Mouse (Mus musculus) forebrain, embryonic 10.5 days (tissue): ENCODE measurements at regions not wholly inside any gene's neighbourhood (a gene's known extent, or its start where the extent isn't known, plus 50 kb on each side); places are given as distances from the start of the nearest gene placed in this dataset.

Experiments
- DNase-seq: peaks from one replicate; pipeline ENCODE4 v3.0.0-alpha.2; 2017; ENCODE audit warnings: low spot score; ENCODE audit errors: extremely low spot score
- H3K27ac ChIP-seq: fragments of 300-500 bp; sonication (generic); 2 replicates; pipeline ENCODE4 v1.5.1; 2016; ENCODE audit warnings: mild to moderate bottlenecking
- H3K27me3 ChIP-seq: fragments of 300-500 bp; sonication (generic); 2 replicates; pipeline ENCODE4 v1.6.1; 2016; ENCODE audit warnings: mild to moderate bottlenecking; ENCODE audit not compliant: poor library complexity, severe bottlenecking
- H3K36me3 ChIP-seq: fragments of 300-500 bp; sonication (generic); replicated peaks from 2 replicates; pipeline ENCODE4 v1.6.1; 2016; ENCODE audit warnings: mild to moderate bottlenecking, moderate library complexity
- H3K4me1 ChIP-seq: fragments of 300-500 bp; sonication (generic); 2 replicates; pipeline ENCODE4 v1.6.1; 2016
- H3K4me3 ChIP-seq: fragments of 300-500 bp; sonication (generic); 2 replicates; pipeline ENCODE4 v1.5.1; 2016; ENCODE audit warnings: mild to moderate bottlenecking, moderate library complexity
- H3K9me3 ChIP-seq: fragments of 300-500 bp; sonication (generic); 2 replicates; pipeline ENCODE4 v1.6.1; 2016; ENCODE audit warnings: mild to moderate bottlenecking, moderate library complexity
- WGBS: fragments of 180-500 bp; shearing (Covaris S2); methylation state at CpG from one replicate; pipeline ENCODE4 v1.1.7; 2016; 5-methylcytosine and 5-hydroxymethylcytosine counted together

DNA sequence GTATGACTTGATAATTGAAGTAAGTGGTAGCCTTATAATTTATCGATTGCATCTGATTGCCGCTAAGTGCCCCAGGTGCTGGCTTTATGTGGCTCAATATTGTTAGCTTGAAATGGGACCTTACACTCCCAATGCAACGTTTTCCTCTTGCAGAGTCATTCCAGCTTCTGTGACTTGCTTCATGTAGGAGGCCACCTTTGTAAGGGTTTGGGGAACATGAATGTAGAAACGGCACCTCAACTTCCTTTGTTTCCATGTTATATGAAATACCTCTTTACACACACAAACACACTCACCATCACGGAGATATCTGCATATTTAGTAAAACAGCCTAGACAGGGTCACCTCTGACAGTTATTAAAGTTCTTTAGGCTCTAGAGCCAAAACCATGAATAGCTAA is 59.4 kb upstream of the Cep78 start:
- Histone ChIP-seq H3K4me1 (peaks cover 6% of the 10 kb centered on the region; the same call in 1 of the 2 replicates), H3K36me3 (no peaks in the 10 kb centered on the region), H3K27me3 (peaks cover 15% of the 10 kb centered on the region; the same call in 1 of the 2 replicates), H3K4me3 (no peak overlapping the region), H3K9me3 (no peaks in the 10 kb centered on the region), H3K27ac (no peak overlapping the region)
- WGBS = 78% methylated on average over 5 of the region's 5 CpGs
- DNase-seq = no peak

DNA sequence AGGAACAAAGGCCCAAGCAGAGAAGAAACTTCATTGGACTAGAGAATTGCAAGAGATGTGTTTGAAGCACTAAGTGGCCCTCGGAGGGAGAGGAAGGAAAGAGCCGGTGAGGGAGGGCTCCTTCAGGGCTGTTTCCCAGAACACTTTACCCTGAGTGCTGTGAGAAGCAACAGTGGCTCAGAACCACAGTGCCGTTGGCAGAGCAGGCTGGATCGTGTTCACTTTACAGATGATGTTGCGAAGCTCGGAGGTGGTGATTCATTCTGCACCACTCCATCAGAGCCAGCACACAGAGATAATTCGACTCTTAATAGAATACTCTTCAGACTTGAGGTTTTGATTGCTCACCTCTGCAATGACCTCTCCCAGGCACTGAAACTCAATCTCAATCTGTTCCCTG is 58.2 kb upstream of the Cep78 start:
- Histone ChIP-seq H3K4me3 (no peak overlapping the region), H3K9me3 (no peaks in the 10 kb centered on the region), H3K36me3 (no peaks in the 10 kb centered on the region), H3K27ac (no peak overlapping the region), H3K27me3 (peaks cover 5% of the 10 kb centered on the region; the same call in 1 of the 2 replicates), H3K4me1 (peaks cover 4% of the 10 kb centered on the region; the same call in 1 of the 2 replicates)
- WGBS = 94% methylated on average over 7 of the region's 7 CpGs
- DNase-seq = no peak

DNA sequence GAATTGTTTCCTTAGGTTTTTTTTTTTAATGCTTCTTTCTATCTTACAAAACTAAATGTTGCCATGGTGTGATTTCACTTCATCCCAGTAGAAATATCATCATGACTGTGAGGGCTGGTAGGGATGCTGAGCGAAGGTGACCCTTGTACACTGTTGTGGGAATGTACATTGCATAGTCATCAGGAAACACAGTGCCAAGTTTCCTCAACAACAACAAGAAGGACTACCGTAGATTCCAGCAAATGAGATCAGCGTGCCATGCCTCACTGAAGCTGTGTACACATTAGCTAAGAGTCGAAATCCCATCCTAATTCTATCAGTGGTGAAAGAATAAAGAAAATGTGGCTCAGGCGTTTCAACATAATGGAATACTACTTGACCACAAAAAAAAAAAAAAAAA is 57.1 kb upstream of the Cep78 start:
- Histone ChIP-seq H3K36me3 (no peaks in the 10 kb centered on the region), H3K4me3 (no peak overlapping the region), H3K9me3 (no peaks in the 10 kb centered on the region), H3K27ac (no peak overlapping the region), H3K27me3 (no peaks in the 10 kb centered on the region), H3K4me1 (peaks cover 4% of the 10 kb centered on the region; the same call in 1 of the 2 replicates)
- no peak for DNase-seq
- WGBS = 87% methylated on average over 5 of the region's 5 CpGs

GRCm38 (mm10) chr19:16037806-16038205 is 53.0 kb upstream of the Cep78 start:
- H3K27ac ChIP-seq = no peak overlapping the region
- H3K4me1 ChIP-seq = no peaks in the 10 kb centered on the region
- WGBS = 92% methylated on average over 12 of the region's 12 CpGs
- H3K36me3 ChIP-seq = no peaks in the 10 kb centered on the region
- H3K4me3 ChIP-seq = no peak overlapping the region
- H3K9me3 ChIP-seq = no peaks in the 10 kb centered on the region
- no peak for DNase-seq
- H3K27me3 ChIP-seq = no peaks in the 10 kb centered on the region
